Mouse (Mus musculus) spleen, adult 2 months (tissue): ENCODE measurements around the gene Helb.

Experiments
- CTCF ChIP-seq: fragments of 200-500 bp; IDR thresholded peaks from 2 replicates; pipeline ENCODE4 v1.5.1; 2011; ENCODE audit warnings: mild to moderate bottlenecking, inconsistent platforms; ENCODE audit not compliant: insufficient read depth, insufficient read length, insufficient replicate concordance; ENCODE audit errors: extremely low read depth
- POLR2A ChIP-seq: fragments of 200-500 bp; IDR thresholded peaks from 2 replicates; pipeline ENCODE4 v1.6.1; 2011; ENCODE audit warnings: low read depth, low read length, inconsistent platforms

DNA sequence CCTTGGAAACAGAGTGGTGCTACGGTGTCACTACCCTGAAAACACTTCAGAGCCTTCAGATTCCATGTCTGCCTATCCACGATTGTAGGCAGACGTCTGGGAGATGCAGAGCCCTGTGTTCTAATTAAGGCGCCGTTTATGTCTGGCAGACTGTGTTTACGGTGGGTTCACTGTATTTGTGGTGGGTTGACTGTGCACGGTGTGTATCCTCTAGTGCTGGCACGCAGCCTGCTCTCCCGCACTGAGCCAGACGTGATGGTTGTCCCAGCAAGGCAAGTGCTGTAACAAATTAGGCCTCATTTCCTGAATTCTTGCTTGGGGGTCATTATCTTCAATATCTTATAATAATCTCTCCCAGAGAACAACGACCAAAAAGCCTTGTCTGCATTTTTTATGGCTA is 20.9 kb upstream of the Helb start:
- TF ChIP-seq CTCF: no peak
- no peak for TF ChIP-seq POLR2A
